Mouse (Mus musculus) olfactory bulb, adult 2 months (tissue): Measurements from ENCODE around the gene Mcf2. TPM values are rescaled to one million over a fixed set of nuclear protein-coding genes. Genes with fewer than 3 reads are reported as not detected.

Experiments
- H3K27ac ChIP-seq: fragments of 200-500 bp; 2 replicates; pipeline ENCODE4 v1.5.1; 2012; ENCODE audit warnings: low read depth, low read length; ENCODE audit not compliant: insufficient read depth
- H3K4me1 ChIP-seq: fragments of 200-500 bp; 2 replicates; pipeline ENCODE4 v1.6.1; 2012; ENCODE audit warnings: low read length; ENCODE audit not compliant: control insufficient read depth, insufficient read depth
- H3K4me3 ChIP-seq: fragments of 200-500 bp; 2 replicates; pipeline ENCODE4 v1.5.1; 2012; ENCODE audit warnings: mild to moderate bottlenecking, low read depth, low read length, moderate library complexity; ENCODE audit not compliant: insufficient read depth
- CTCF ChIP-seq: fragments of 200-500 bp; IDR thresholded peaks from 2 replicates; pipeline ENCODE4 v1.5.1; 2012; ENCODE audit warnings: low read depth, mild to moderate bottlenecking, low read length, moderate library complexity; ENCODE audit not compliant: insufficient read depth
- POLR2A ChIP-seq: fragments of 200-500 bp; IDR thresholded peaks from 2 replicates; pipeline ENCODE4 v1.6.1; 2012; ENCODE audit warnings: mild to moderate bottlenecking, low read depth, low read length, moderate library complexity; ENCODE audit not compliant: insufficient read depth
- WGBS: fragments of 180-500 bp; shearing (Covaris S2); methylation state at CpG from one replicate; pipeline ENCODE4 v1.1.7; 2018; 5-methylcytosine and 5-hydroxymethylcytosine counted together
- polyA plus RNA-seq: library from polyadenylated mRNA; stranded (reverse); fragments of >200 nt; gene quantifications from 2 replicates; pipeline ENCODE4 v1.2.4, GENCODE M21; 2012; ENCODE audit warnings: low replicate concordance; ENCODE audit not compliant: missing spikeins, insufficient read depth, insufficient read length

Gene Mcf2
- polyA plus RNA-seq, 1 experiment, result not detected

- WGBS, result 31% methylated on average over 1 of the region's 1 CpGs
- Histone ChIP-seq H3K27ac (no peak overlapping the region), H3K4me3 (no peak overlapping the region), H3K4me1 (no peaks in the 10 kb centered on the region)
- TF ChIP-seq POLR2A, result no peak
- no peak for TF ChIP-seq CTCF
Observed at GRCm38 (mm10) chrX:60075359-60075758, 103.5 kb downstream of the Mcf2 start.

- TF ChIP-seq POLR2A (no peak), CTCF (no peak)
- no peaks in the 10 kb centered on the region for H3K4me1 ChIP-seq
- 91% methylated on average over 9 of the region's 9 CpGs for WGBS
- no peak overlapping the region for H3K27ac ChIP-seq
- H3K4me3 ChIP-seq, result no peak overlapping the region
Observed at GRCm38 (mm10) chrX:60055185-60055584, 123.7 kb downstream of the Mcf2 start.

DNA sequence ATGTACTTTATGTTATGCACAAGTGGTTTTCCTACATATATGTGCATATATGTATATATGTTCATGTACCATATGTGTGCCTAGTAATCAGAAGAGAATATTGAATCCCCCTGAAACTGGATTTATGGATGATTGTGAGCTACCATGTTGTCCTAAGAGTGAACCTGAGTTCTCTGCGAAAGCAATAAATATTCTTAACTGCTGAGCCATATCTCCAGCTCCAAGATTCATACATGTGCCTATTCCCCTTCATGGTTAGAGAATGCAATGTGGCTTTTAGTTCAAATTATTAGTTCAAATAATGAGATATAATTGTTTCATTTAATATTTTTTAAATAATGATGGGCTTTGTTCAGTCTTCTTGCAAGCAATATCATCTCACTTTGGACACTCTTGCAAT, 124.1 kb downstream of the Mcf2 start:
- Histone ChIP-seq H3K27ac (no peak overlapping the region), H3K4me3 (no peak overlapping the region), H3K4me1 (no peaks in the 10 kb centered on the region)
- WGBS, result 94% methylated on average over 1 of the region's 1 CpGs
- TF ChIP-seq POLR2A, result no peak
- no peak for TF ChIP-seq CTCF

DNA sequence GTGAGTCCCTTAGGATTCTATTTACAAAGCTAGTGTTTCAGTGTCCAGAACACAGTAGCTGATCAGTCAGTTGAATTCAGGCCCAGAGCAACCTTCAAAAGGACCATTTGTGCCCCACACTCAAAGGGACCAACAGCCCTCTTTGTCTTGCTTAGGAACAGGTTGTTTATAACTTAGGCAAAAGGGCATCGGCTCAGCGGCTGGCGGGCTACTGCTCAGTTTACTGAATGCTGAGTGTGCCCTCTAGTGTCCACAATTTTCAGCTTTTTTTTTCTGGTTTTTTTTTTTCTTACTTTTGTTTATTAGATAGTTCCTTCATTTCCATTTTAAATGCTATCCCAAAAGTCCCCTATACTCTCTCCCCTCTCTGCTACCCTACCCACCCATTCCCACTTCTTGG, 152.2 kb downstream of the Mcf2 start:
- TF ChIP-seq CTCF (no peak), POLR2A (no peak)
- H3K4me3 ChIP-seq, result no peak overlapping the region
- H3K27ac ChIP-seq, result no peak overlapping the region
- 16% methylated on average over 3 of the region's 3 CpGs for WGBS
- H3K4me1 ChIP-seq, result no peaks in the 10 kb centered on the region

- H3K4me3 ChIP-seq, result no peak overlapping the region
- TF ChIP-seq CTCF (no peak), POLR2A (no peak)
- H3K27ac ChIP-seq, result no peak overlapping the region
- H3K4me1 ChIP-seq, result no peaks in the 10 kb centered on the region
- WGBS, result 76% methylated on average over 2 of the region's 2 CpGs
Observed at GRCm38 (mm10) chrX:60021595-60021994, 157.3 kb downstream of the Mcf2 start.

- Histone ChIP-seq H3K4me1 (no peaks in the 10 kb centered on the region), H3K27ac (no peak overlapping the region), H3K4me3 (no peak overlapping the region)
- no peak for TF ChIP-seq CTCF
- TF ChIP-seq POLR2A, result no peak
- 80% methylated on average over 4 of the region's 4 CpGs for WGBS
Observed at GRCm38 (mm10) chrX:60021007-60021406, 157.9 kb downstream of the Mcf2 start.

DNA sequence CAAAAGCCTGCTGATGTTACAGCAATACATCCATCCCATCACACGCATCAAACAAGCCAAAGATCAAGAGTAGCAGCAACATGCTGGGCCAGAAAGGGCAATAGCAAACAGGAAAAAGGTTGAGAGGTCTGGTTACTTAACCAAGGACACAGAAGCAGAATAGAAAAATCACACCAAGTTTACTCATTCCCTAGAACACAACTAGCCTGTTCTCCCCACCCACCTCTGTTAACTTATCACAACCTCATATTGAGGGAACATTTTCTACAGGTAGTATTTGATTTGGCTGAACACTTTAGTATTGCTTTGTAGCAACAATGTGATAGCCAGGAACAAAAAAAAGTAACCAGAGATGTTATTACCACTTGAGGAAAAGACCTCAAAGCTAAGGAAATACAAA, 164.3 kb downstream of the Mcf2 start:
- TF ChIP-seq POLR2A, result no peak
- TF ChIP-seq CTCF, result no peak
- H3K4me1 ChIP-seq, result no peaks in the 10 kb centered on the region
- H3K4me3 ChIP-seq, result no peak overlapping the region
- H3K27ac ChIP-seq, result no peak overlapping the region
- WGBS, result 84% methylated on average over 1 of the region's 1 CpGs

- TF ChIP-seq POLR2A, result no peak
- TF ChIP-seq CTCF, result no peak
- Histone ChIP-seq H3K4me1 (no peaks in the 10 kb centered on the region), H3K4me3 (no peak overlapping the region), H3K27ac (no peak overlapping the region)
Observed at GRCm38 (mm10) chrX:60013084-60013676, 165.7 kb downstream of the Mcf2 start.

Other genes starting within 250 kb of the Mcf2 start
- not detected in 2 replicates for gene F9, start 179.6 kb downstream of the Mcf2 start, polyA plus RNA-seq